Mouse (Mus musculus): Measurements from ENCODE around the gene Gpat2. TPM values are rescaled to one million over a fixed set of nuclear protein-coding genes. Genes with fewer than 3 reads are reported as not detected.

Gpat2 gene
- polyA plus RNA-seq, 1 experiment from 2014 or later, result 0.44 TPM

- H3K4me1 ChIP-seq, result peaks cover 19% of the 10 kb centered on the region
- H3K4me3 ChIP-seq, result no peak overlapping the region
- H3K9ac ChIP-seq, result no peak overlapping the region
- H3K9me3 ChIP-seq, result no peaks in the 10 kb centered on the region
- H3K36me3 ChIP-seq, result no peaks in the 10 kb centered on the region
- H3K4me2 ChIP-seq, result no peak overlapping the region
- no peak for ATAC-seq (ENCODE audit: insufficient number of reproducible peaks, low FRiP score, low TSS enrichment, low read depth)
- 52% methylated on average over 3 of the region's 3 CpGs for WGBS
- H3K27ac ChIP-seq, result no peak overlapping the region
- H3K27me3 ChIP-seq, result peaks cover 3% of the 10 kb centered on the region; the same call in 1 of the 2 replicates
Observed at GRCm38 (mm10) chr2:127446847-127447246, 21.8 kb downstream of the Gpat2 start.

- Histone ChIP-seq H3K27me3 (peaks cover 10% of the 10 kb centered on the region), H3K4me2 (no peak overlapping the region), H3K36me3 (no peaks in the 10 kb centered on the region), H3K9ac (no peak overlapping the region), H3K9me3 (no peaks in the 10 kb centered on the region), H3K27ac (no peak overlapping the region), H3K4me1 (peaks cover 3% of the 10 kb centered on the region), H3K4me3 (no peak overlapping the region)
- 24% methylated on average over 7 of the region's 7 CpGs for WGBS
- no peak for ATAC-seq (ENCODE audit: insufficient number of reproducible peaks, low FRiP score, low TSS enrichment, low read depth)
Observed at GRCm38 (mm10) chr2:127449691-127450090, 24.7 kb downstream of the Gpat2 start.

GRCm38 (mm10) chr2:127451748-127452147 is 26.7 kb downstream of the Gpat2 start:
- Histone ChIP-seq H3K4me2 (no peak overlapping the region), H3K27me3 (peaks cover 10% of the 10 kb centered on the region), H3K4me3 (no peak overlapping the region), H3K27ac (no peak overlapping the region), H3K9me3 (no peaks in the 10 kb centered on the region), H3K4me1 (no peaks in the 10 kb centered on the region), H3K36me3 (no peaks in the 10 kb centered on the region), H3K9ac (no peak overlapping the region)
- WGBS, result 23% methylated on average over 6 of the region's 6 CpGs
- ATAC-seq (ENCODE audit: insufficient number of reproducible peaks, low FRiP score, low TSS enrichment, low read depth), result no peak

- H3K9me3 ChIP-seq, result no peaks in the 10 kb centered on the region
- H3K4me2 ChIP-seq, result no peak overlapping the region
- no peak overlapping the region for H3K27ac ChIP-seq
- ATAC-seq (ENCODE audit: insufficient number of reproducible peaks, low FRiP score, low TSS enrichment, low read depth), result no peak
- H3K4me3 ChIP-seq, result no peak overlapping the region
- WGBS, result 82% methylated on average over 9 of the region's 9 CpGs
- no peak overlapping the region for H3K9ac ChIP-seq
- H3K27me3 ChIP-seq, result peaks cover 10% of the 10 kb centered on the region
- H3K4me1 ChIP-seq, result no peaks in the 10 kb centered on the region
- no peaks in the 10 kb centered on the region for H3K36me3 ChIP-seq
Observed at GRCm38 (mm10) chr2:127453141-127453540, 28.1 kb downstream of the Gpat2 start.

- Histone ChIP-seq H3K4me2 (no peak overlapping the region), H3K36me3 (no peaks in the 10 kb centered on the region), H3K4me3 (no peak overlapping the region), H3K9ac (no peak overlapping the region), H3K4me1 (no peaks in the 10 kb centered on the region), H3K9me3 (no peaks in the 10 kb centered on the region), H3K27ac (no peak overlapping the region), H3K27me3 (peaks cover 10% of the 10 kb centered on the region)
- ATAC-seq (ENCODE audit: insufficient number of reproducible peaks, low FRiP score, low TSS enrichment, low read depth), result no peak
- WGBS, result 3% methylated on average over 5 of the region's 5 CpGs
Observed at GRCm38 (mm10) chr2:127453764-127454163, 28.8 kb downstream of the Gpat2 start.

- Histone ChIP-seq H3K4me2 (no peak overlapping the region), H3K27ac (no peak overlapping the region), H3K9me3 (no peaks in the 10 kb centered on the region), H3K4me1 (no peaks in the 10 kb centered on the region), H3K9ac (no peak overlapping the region), H3K27me3 (no peaks in the 10 kb centered on the region), H3K4me3 (no peak overlapping the region), H3K36me3 (no peaks in the 10 kb centered on the region)
- ATAC-seq (ENCODE audit: insufficient number of reproducible peaks, low FRiP score, low TSS enrichment, low read depth), result no peak
- WGBS, result 81% methylated on average over 2 of the region's 2 CpGs
Observed at GRCm38 (mm10) chr2:127459341-127459740, 34.3 kb downstream of the Gpat2 start.

GRCm38 (mm10) chr2:127461351-127461750 is 36.4 kb downstream of the Gpat2 start:
- no peak for ATAC-seq (ENCODE audit: insufficient number of reproducible peaks, low FRiP score, low TSS enrichment, low read depth)
- no peaks in the 10 kb centered on the region for H3K36me3 ChIP-seq
- H3K4me2 ChIP-seq, result no peak overlapping the region
- H3K9me3 ChIP-seq, result no peaks in the 10 kb centered on the region
- 43% methylated on average over 9 of the region's 9 CpGs for WGBS
- H3K4me1 ChIP-seq, result no peaks in the 10 kb centered on the region
- H3K27ac ChIP-seq, result no peak overlapping the region
- no peak overlapping the region for H3K9ac ChIP-seq
- H3K27me3 ChIP-seq, result no peaks in the 10 kb centered on the region
- no peak overlapping the region for H3K4me3 ChIP-seq

- Histone ChIP-seq H3K9ac (no peak overlapping the region), H3K4me3 (no peak overlapping the region), H3K27me3 (no peaks in the 10 kb centered on the region), H3K4me1 (no peaks in the 10 kb centered on the region), H3K4me2 (no peak overlapping the region), H3K27ac (no peak overlapping the region), H3K9me3 (no peaks in the 10 kb centered on the region), H3K36me3 (no peaks in the 10 kb centered on the region)
- WGBS, result 7% methylated on average over 8 of the region's 8 CpGs
- ATAC-seq (ENCODE audit: insufficient number of reproducible peaks, low FRiP score, low TSS enrichment, low read depth), result no peak
Observed at GRCm38 (mm10) chr2:127462314-127462713, 37.3 kb downstream of the Gpat2 start.

GRCm38 (mm10) chr2:127470183-127470582 is 45.2 kb downstream of the Gpat2 start:
- Histone ChIP-seq H3K4me3 (no peak overlapping the region), H3K9me3 (no peaks in the 10 kb centered on the region), H3K4me1 (no peaks in the 10 kb centered on the region), H3K36me3 (no peaks in the 10 kb centered on the region), H3K27ac (no peak overlapping the region), H3K4me2 (no peak overlapping the region), H3K27me3 (no peaks in the 10 kb centered on the region), H3K9ac (no peak overlapping the region)
- no peak for ATAC-seq (ENCODE audit: insufficient number of reproducible peaks, low FRiP score, low TSS enrichment, low read depth)
- WGBS, result 76% methylated on average over 5 of the region's 5 CpGs

GRCm38 (mm10) chr2:127470661-127471060 is 45.7 kb downstream of the Gpat2 start:
- Histone ChIP-seq H3K36me3 (no peaks in the 10 kb centered on the region), H3K4me3 (no peak overlapping the region), H3K4me2 (no peak overlapping the region), H3K27ac (no peak overlapping the region), H3K27me3 (no peaks in the 10 kb centered on the region), H3K9me3 (no peaks in the 10 kb centered on the region), H3K9ac (no peak overlapping the region), H3K4me1 (no peaks in the 10 kb centered on the region)
- ATAC-seq (ENCODE audit: insufficient number of reproducible peaks, low FRiP score, low TSS enrichment, low read depth), result no peak
- 86% methylated on average over 10 of the region's 10 CpGs for WGBS

GRCm38 (mm10) chr2:127471281-127471680 is 46.3 kb downstream of the Gpat2 start:
- no peaks in the 10 kb centered on the region for H3K9me3 ChIP-seq
- WGBS, result 88% methylated on average over 8 of the region's 8 CpGs
- no peaks in the 10 kb centered on the region for H3K4me1 ChIP-seq
- no peak overlapping the region for H3K27ac ChIP-seq
- ATAC-seq (ENCODE audit: insufficient number of reproducible peaks, low FRiP score, low TSS enrichment, low read depth), result no peak
- no peak overlapping the region for H3K4me3 ChIP-seq
- no peaks in the 10 kb centered on the region for H3K27me3 ChIP-seq
- no peak overlapping the region for H3K4me2 ChIP-seq
- H3K36me3 ChIP-seq, result no peaks in the 10 kb centered on the region
- no peak overlapping the region for H3K9ac ChIP-seq

GRCm38 (mm10) chr2:127472279-127472678 is 47.3 kb downstream of the Gpat2 start:
- ATAC-seq (ENCODE audit: insufficient number of reproducible peaks, low FRiP score, low TSS enrichment, low read depth), result no peak
- Histone ChIP-seq H3K27me3 (no peaks in the 10 kb centered on the region), H3K4me3 (no peak overlapping the region), H3K9ac (no peak overlapping the region), H3K4me2 (no peak overlapping the region), H3K36me3 (no peaks in the 10 kb centered on the region), H3K9me3 (no peaks in the 10 kb centered on the region), H3K27ac (no peak overlapping the region), H3K4me1 (no peaks in the 10 kb centered on the region)
- 67% methylated on average over 3 of the region's 3 CpGs for WGBS

- no peak overlapping the region for H3K4me2 ChIP-seq
- H3K9me3 ChIP-seq, result no peaks in the 10 kb centered on the region
- H3K27ac ChIP-seq, result no peak overlapping the region
- peaks cover 28% of the 10 kb centered on the region for H3K4me1 ChIP-seq
- 57% methylated on average over 4 of the region's 4 CpGs for WGBS
- no peak overlapping the region for H3K9ac ChIP-seq
- H3K36me3 ChIP-seq, result no peaks in the 10 kb centered on the region
- ATAC-seq (ENCODE audit: insufficient number of reproducible peaks, low FRiP score, low TSS enrichment, low read depth), result no peak
- no peak overlapping the region for H3K4me3 ChIP-seq
- peaks cover 54% of the 10 kb centered on the region for H3K27me3 ChIP-seq
Observed at GRCm38 (mm10) chr2:127479210-127479609, 54.2 kb downstream of the Gpat2 start.
